Mouse (Mus musculus) spleen, postnatal 14 days (tissue): Measurements from ENCODE around the gene Gm13420.
"Not testable (repeated sequence)": the region's sequence is repeated elsewhere in the genome, so short reads cannot be mapped to it uniquely, and the experiment has no call there.

Experiments
- DNase-seq, 2 experiments: peaks; one replicate each; pipeline ENCODE4 v3.0.0; 2021 to 2022; ENCODE audit warnings: low spot score in 2 of 2

Gene Gm13420

GRCm38 (mm10) chr2:29751497-29751896 is at the start of gene Gm13420:
Gm13420 (minus strand) TSS chr2:29751685.
- no peak for DNase-seq

GRCm38 (mm10) chr2:29792772-29793487 is 41.4 kb upstream of the Gm13420 start:
- no peak for DNase-seq

- peak; percentile 70 to 80 for DNase-seq
Measured at GRCm38 (mm10) chr2:29787937-29788681, 36.6 kb upstream of the Gm13420 start, which contains the start of gene Trub2. Trub2 (minus strand) TSS chr2:29788502.

GRCm38 (mm10) chr2:29787104-29787917 is 35.8 kb upstream of the Gm13420 start, which contains the start of gene Coq4:
Coq4 (plus strand) TSS chr2:29787493.
- DNase-seq: peak; percentile 69 to 84

GRCm38 (mm10) chr2:29784290-29784689 is 32.8 kb upstream of the Gm13420 start:
- DNase-seq: no peak

- not testable (repeated sequence) for DNase-seq
Measured at GRCm38 (mm10) chr2:29781256-29781655, 29.8 kb upstream of the Gm13420 start.

GRCm38 (mm10) chr2:29773323-29773722 is 21.8 kb upstream of the Gm13420 start:
- DNase-seq: no peak

- no peak for DNase-seq
Measured at GRCm38 (mm10) chr2:29771611-29772461, 20.4 kb upstream of the Gm13420 start.

- DNase-seq: no peak
Measured at GRCm38 (mm10) chr2:29770162-29770561, 18.7 kb upstream of the Gm13420 start.

- no peak for DNase-seq
Measured at GRCm38 (mm10) chr2:29768901-29769300, 17.4 kb upstream of the Gm13420 start.

- no peak for DNase-seq
Measured at GRCm38 (mm10) chr2:29767976-29768709, 16.7 kb upstream of the Gm13420 start.

GRCm38 (mm10) chr2:29764831-29765230 is 13.3 kb upstream of the Gm13420 start:
- DNase-seq: peak; percentile 32 to 61

GRCm38 (mm10) chr2:29755693-29756092 is 4.2 kb upstream of the Gm13420 start:
- no peak for DNase-seq

- no peak for DNase-seq
Measured at GRCm38 (mm10) chr2:29752397-29752796, 912 bp upstream of the Gm13420 start.

GRCm38 (mm10) chr2:29748499-29748898 is 3.0 kb downstream of the Gm13420 start:
- no peak for DNase-seq

GRCm38 (mm10) chr2:29747852-29748251 is 3.6 kb downstream of the Gm13420 start:
- DNase-seq: no peak

- no peak for DNase-seq
Measured at GRCm38 (mm10) chr2:29747188-29747782, 4.2 kb downstream of the Gm13420 start.

- DNase-seq: no peak
Measured at GRCm38 (mm10) chr2:29744256-29744655, 7.2 kb downstream of the Gm13420 start.

GRCm38 (mm10) chr2:29741207-29741606 is 10.3 kb downstream of the Gm13420 start:
- DNase-seq: no peak

GRCm38 (mm10) chr2:29739368-29739767 is 12.1 kb downstream of the Gm13420 start:
- peak in 1 of 2 experiments; percentile 49 for DNase-seq
